Mouse (Mus musculus) left cerebral cortex, adult 2 months (tissue): ENCODE results near the gene Slc35f5. TPM values are rescaled to one million over a fixed set of nuclear protein-coding genes. Genes with fewer than 3 reads are reported as not detected.
"Not testable (repeated sequence)": the region's sequence is repeated elsewhere in the genome, so short reads cannot be mapped to it uniquely, and the experiment has no call there.

Experiments used
- DNase-seq, 2 experiments: peaks; one replicate each; pipeline ENCODE4 v3.0.0; 2021 to 2022; ENCODE audit warnings: low spot score in 2 of 2, mixed read lengths in 1 of 2; ENCODE audit errors: extremely low spot score in 1 of 2
- H3K27ac ChIP-seq: fragments of 200-600 bp; 2 replicates; pipeline ENCODE4 v1.8.1; 2022
- H3K4me3 ChIP-seq: fragments of 200-600 bp; 2 replicates; pipeline ENCODE4 v1.8.1; 2022
- CTCF ChIP-seq: fragments of 200-600 bp; IDR thresholded peaks from 2 replicates; pipeline ENCODE4 v1.8.1; 2022; ENCODE audit warnings: antibody characterized with exemption, mild to moderate bottlenecking, moderate library complexity
- intact Hi-C: fragments of 180-260 bp; cut with DNase I; formaldehyde crosslinking; loops from one replicate; pipeline ENCODE4 v1.15.1; 2025
- long read RNA-seq, 2 experiments: library from polyadenylated mRNA; stranded (forward); transcript quantifications; one replicate each; pipeline ENCODE4 v2.0.0; 2021; ENCODE audit warnings: borderline mapping rate in 2 of 2
- total RNA-seq, 2 experiments: library from RNA; stranded (reverse); gene quantifications; 2 replicates each; pipeline ENCODE4 v1.2.3; 2021

Slc35f5 gene
- 10 to 100 TPM; 21.0 TPM for total RNA-seq
- long read RNA-seq, experiment 1, transcript Slc35f5-201 (16 exons, 2,733 nt), result major isoform, 10 of 25 reads
- long read RNA-seq, experiment 1, partial matches to known transcripts, result 2 of 25 reads
- long read RNA-seq, experiment 1, other reads (novel, unspliced or antisense), result 13 of 25 reads
- long read RNA-seq, experiment 2, transcript Slc35f5-201 (16 exons, 2,733 nt), result major isoform, 8 of 13 reads
- long read RNA-seq, experiment 2, partial matches to known transcripts, result 1 of 13 reads
- long read RNA-seq, experiment 2, other reads (novel, unspliced or antisense), result 4 of 13 reads

GRCm38 (mm10) chr1:125560259-125561192 is at the start of gene Slc35f5:
Gene Slc35f5, plus strand, starts transcription at chr1:125560595.
- Histone ChIP-seq H3K4me3 (peak within 1 kb of the TSS; percentile 77), H3K27ac (peak within 1 kb of the TSS; percentile 97)
- peak; percentile 92 to 98 for DNase-seq
- intact Hi-C loops, result loop anchor here (1.0 kb wide), 1 partner anchor 125 kb away; the partner anchor contains the start of gene Actr3
- no peak for TF ChIP-seq CTCF

GRCm38 (mm10) chr1:125514706-125515105 is 45.7 kb upstream of the Slc35f5 start:
- TF ChIP-seq CTCF, result no peak
- intact Hi-C loops, result no loop called here
- no peak overlapping the region for H3K4me3 ChIP-seq
- DNase-seq, result no peak
- H3K27ac ChIP-seq, result no peak overlapping the region

- no peak for DNase-seq
- Histone ChIP-seq H3K4me3 (no peak overlapping the region), H3K27ac (no peak overlapping the region)
- intact Hi-C loops, result no loop called here
- TF ChIP-seq CTCF, result no peak; the same call in 1 of the 2 replicates
These were observed 43.3 kb upstream of the Slc35f5 start for GRCm38 (mm10) chr1:125516910-125517659.

DNA sequence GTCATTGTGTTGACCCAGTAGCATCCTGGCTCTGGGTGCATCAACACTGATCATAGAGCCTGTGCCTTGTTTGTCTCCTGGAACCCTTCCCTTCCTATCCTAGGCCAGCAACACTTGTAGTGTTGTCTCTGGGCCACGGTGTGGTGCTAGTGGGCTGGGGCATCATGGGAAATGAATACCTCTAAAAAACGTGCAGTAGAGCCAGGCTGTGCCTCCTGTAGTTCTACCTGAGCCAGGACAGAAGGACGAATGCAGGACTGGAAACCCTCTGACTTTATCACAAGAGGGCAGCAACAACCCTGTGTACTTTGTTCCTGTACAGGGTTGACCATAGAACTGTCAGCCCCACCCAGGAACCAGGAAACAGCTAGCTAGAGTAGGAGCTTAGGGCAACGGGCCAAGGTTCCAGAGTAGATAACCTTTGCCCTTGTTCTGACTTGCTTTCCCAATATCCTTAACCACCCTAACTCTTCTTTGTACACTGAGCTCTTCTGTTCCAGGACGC is 41.2 kb upstream of the Slc35f5 start:
- no peak overlapping the region for H3K4me3 ChIP-seq
- no peak for DNase-seq
- intact Hi-C loops, result no loop called here
- H3K27ac ChIP-seq, result no peak overlapping the region
- TF ChIP-seq CTCF, result peak; percentile 45

DNA sequence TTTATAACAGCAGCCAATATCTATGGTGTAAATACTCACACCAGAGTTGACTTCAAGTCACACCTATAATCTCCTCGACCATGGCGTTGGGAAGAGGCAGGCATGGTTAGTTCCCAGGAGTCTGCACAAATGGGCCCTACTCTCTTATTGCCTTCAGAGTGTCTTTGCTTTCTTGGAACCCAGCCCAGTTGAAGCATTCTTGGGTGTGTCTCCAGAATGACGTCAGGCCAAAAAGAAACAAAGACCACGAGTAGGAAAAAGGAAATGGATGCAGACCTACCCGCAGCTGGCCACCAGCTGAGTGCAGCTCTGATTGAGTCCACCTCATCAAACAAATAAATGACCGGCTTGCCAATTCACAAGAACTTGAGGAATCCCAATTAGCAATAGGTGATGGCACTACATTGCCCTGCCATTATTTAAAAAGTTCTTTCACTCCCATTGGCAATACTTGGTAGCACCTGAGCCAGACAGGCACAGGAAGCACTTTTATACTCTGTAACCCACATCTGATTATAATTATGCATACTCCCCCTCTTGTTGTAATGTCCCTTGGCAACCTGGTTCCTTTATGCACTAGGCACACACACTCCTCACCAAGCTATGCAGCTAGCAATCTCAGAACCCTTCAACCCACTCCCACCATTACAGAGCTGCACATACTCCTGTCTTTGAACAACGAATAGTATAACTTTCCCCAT is 34.3 kb upstream of the Slc35f5 start:
- no peak overlapping the region for H3K4me3 ChIP-seq
- DNase-seq, result no peak
- intact Hi-C loops, result no loop called here
- no peak overlapping the region for H3K27ac ChIP-seq
- TF ChIP-seq CTCF, result no peak

- intact Hi-C loops, result no loop called here
These were observed 33.8 kb upstream of the Slc35f5 start for GRCm38 (mm10) chr1:125526666-125527004.

GRCm38 (mm10) chr1:125527364-125527763 is 33.0 kb upstream of the Slc35f5 start:
- no peak for TF ChIP-seq CTCF
- H3K4me3 ChIP-seq, result no peak overlapping the region
- no peak overlapping the region for H3K27ac ChIP-seq
- DNase-seq, result no peak
- intact Hi-C loops, result no loop called here

More at GRCm38 (mm10) chr1:125526666-125527004, 33.8 kb upstream of the Slc35f5 start:
- no peak for TF ChIP-seq CTCF
- Histone ChIP-seq H3K27ac (no peak overlapping the region), H3K4me3 (no peak overlapping the region)
- DNase-seq, result no peak

DNA sequence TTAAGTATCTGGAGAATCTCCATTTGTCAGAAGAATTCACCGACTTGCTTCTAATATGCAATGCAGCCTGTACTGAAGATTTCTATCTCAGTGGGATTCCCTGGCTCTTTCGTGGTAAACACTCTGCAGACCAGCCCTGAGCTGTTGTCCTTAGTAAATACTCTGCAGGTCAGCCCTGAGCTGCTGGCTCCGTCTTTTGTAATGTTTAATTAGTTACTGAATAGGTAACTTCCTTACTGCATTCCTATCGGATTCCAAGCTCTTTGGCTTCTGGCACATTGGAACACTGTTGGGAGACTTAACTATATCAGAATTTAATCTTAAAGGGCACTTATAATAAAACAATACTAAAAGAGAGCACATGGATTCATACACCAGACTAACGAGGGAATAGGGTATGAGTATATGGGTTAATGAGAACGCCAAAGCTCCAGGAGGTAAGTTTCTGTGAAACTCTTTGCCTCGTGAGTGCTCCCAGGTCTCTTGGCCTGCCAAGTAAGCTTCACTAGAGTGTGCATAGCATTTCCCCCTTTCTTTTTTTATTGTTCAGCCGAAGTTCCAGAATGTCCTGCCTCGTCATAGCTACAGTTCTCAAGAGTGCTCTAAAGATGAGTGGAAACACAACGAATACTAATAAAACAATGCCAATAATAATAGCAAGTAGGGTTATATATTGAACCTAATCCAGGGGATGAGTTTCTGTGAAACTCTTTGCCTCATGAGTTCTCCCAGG is 27.0 kb upstream of the Slc35f5 start:
- H3K27ac ChIP-seq, H3K4me3 ChIP-seq, intact Hi-C loops, DNase-seq: not testable (repeated sequence)

GRCm38 (mm10) chr1:125537131-125537530 is 23.3 kb upstream of the Slc35f5 start:
- no peak for DNase-seq
- no peak for TF ChIP-seq CTCF
- no peak overlapping the region for H3K4me3 ChIP-seq
- no peak overlapping the region for H3K27ac ChIP-seq
- intact Hi-C loops, result no loop called here

GRCm38 (mm10) chr1:125537776-125538175 is 22.6 kb upstream of the Slc35f5 start:
- DNase-seq, result no peak
- no peak overlapping the region for H3K27ac ChIP-seq
- no peak; the same call in 1 of the 2 replicates for TF ChIP-seq CTCF
- H3K4me3 ChIP-seq, result no peak overlapping the region
- intact Hi-C loops, result no loop called here
